Mouse (Mus musculus): ENCODE results near the gene Ttll6. TPM values are rescaled to one million over a fixed set of nuclear protein-coding genes. Genes with fewer than 3 reads are reported as not detected.

Gene Ttll6
- polyA plus RNA-seq (2014; fragmentation: Illumina TruSeq; extraction: RNeasy Lipid Tissue Mini Kit (QIAGEN cat#74804)) = not detected

GRCm38 (mm10) chr11:96133239-96133865, at the start of gene Ttll6:
Gene Ttll6, plus strand, starts transcription at chr11:96133786.

GRCm38 (mm10) chr11:96111751-96112150, 21.8 kb upstream of the Ttll6 start, which contains the start of gene Calcoco2:
Gene Calcoco2, minus strand, starts transcription at chr11:96111964.

GRCm38 (mm10) chr11:96193521-96194400, 60.2 kb downstream of the Ttll6 start, which contains the start of gene Hoxb13:
Gene Hoxb13, plus strand, starts transcription at chr11:96194316.

Other genes starting within 250 kb of the Ttll6 start
- 0.43 TPM for gene B4galnt2, start 218.9 kb upstream of the Ttll6 start, polyA plus RNA-seq (2014; fragmentation: Illumina TruSeq; extraction: RNeasy Lipid Tissue Mini Kit (QIAGEN cat#74804))
- gene Igf2bp1, start 127.8 kb upstream of the Ttll6 start, polyA plus RNA-seq (2014; fragmentation: Illumina TruSeq; extraction: RNeasy Lipid Tissue Mini Kit (QIAGEN cat#74804)) = not detected
- gene Gip, start 109.2 kb upstream of the Ttll6 start, polyA plus RNA-seq (2014; fragmentation: Illumina TruSeq; extraction: RNeasy Lipid Tissue Mini Kit (QIAGEN cat#74804)) = not detected
- gene Snf8, start 98.9 kb upstream of the Ttll6 start, polyA plus RNA-seq (2014; fragmentation: Illumina TruSeq; extraction: RNeasy Lipid Tissue Mini Kit (QIAGEN cat#74804)) = 9.0 TPM
- 26.7 TPM for gene Ube2z, start 68.4 kb upstream of the Ttll6 start, polyA plus RNA-seq (2014; fragmentation: Illumina TruSeq; extraction: RNeasy Lipid Tissue Mini Kit (QIAGEN cat#74804))
- 4.8 TPM for gene Atp5g1, start 58.1 kb upstream of the Ttll6 start, polyA plus RNA-seq (2014; fragmentation: Illumina TruSeq; extraction: RNeasy Lipid Tissue Mini Kit (QIAGEN cat#74804))
- gene Calcoco2, start 21.8 kb upstream of the Ttll6 start, polyA plus RNA-seq (2014; fragmentation: Illumina TruSeq; extraction: RNeasy Lipid Tissue Mini Kit (QIAGEN cat#74804)) = 0.57 TPM
- not detected for gene Hoxb13, start 60.5 kb downstream of the Ttll6 start, polyA plus RNA-seq (2014; fragmentation: Illumina TruSeq; extraction: RNeasy Lipid Tissue Mini Kit (QIAGEN cat#74804))
- gene Hoxb9, start 137.7 kb downstream of the Ttll6 start, polyA plus RNA-seq (2014; fragmentation: Illumina TruSeq; extraction: RNeasy Lipid Tissue Mini Kit (QIAGEN cat#74804)) = 5.0 TPM
- 0.77 TPM for gene Hoxb8, start 148.1 kb downstream of the Ttll6 start, polyA plus RNA-seq (2014; fragmentation: Illumina TruSeq; extraction: RNeasy Lipid Tissue Mini Kit (QIAGEN cat#74804))
- gene Hoxb7, start 152.8 kb downstream of the Ttll6 start, polyA plus RNA-seq (2014; fragmentation: Illumina TruSeq; extraction: RNeasy Lipid Tissue Mini Kit (QIAGEN cat#74804)) = 13.3 TPM
- 1.7 TPM for gene Hoxb6, start 158.7 kb downstream of the Ttll6 start, polyA plus RNA-seq (2014; fragmentation: Illumina TruSeq; extraction: RNeasy Lipid Tissue Mini Kit (QIAGEN cat#74804))
- 1.2 TPM for gene Hoxb5, start 169.6 kb downstream of the Ttll6 start, polyA plus RNA-seq (2014; fragmentation: Illumina TruSeq; extraction: RNeasy Lipid Tissue Mini Kit (QIAGEN cat#74804))
- 3.1 TPM for gene Hoxb4, start 184.5 kb downstream of the Ttll6 start, polyA plus RNA-seq (2014; fragmentation: Illumina TruSeq; extraction: RNeasy Lipid Tissue Mini Kit (QIAGEN cat#74804))
- 5.7 TPM for gene Hoxb3, start 189.5 kb downstream of the Ttll6 start, polyA plus RNA-seq (2014; fragmentation: Illumina TruSeq; extraction: RNeasy Lipid Tissue Mini Kit (QIAGEN cat#74804))
- 4.2 TPM for gene Hoxb2, start 216.7 kb downstream of the Ttll6 start, polyA plus RNA-seq (2014; fragmentation: Illumina TruSeq; extraction: RNeasy Lipid Tissue Mini Kit (QIAGEN cat#74804))
- not detected for gene Hoxb1, start 232.0 kb downstream of the Ttll6 start, polyA plus RNA-seq (2014; fragmentation: Illumina TruSeq; extraction: RNeasy Lipid Tissue Mini Kit (QIAGEN cat#74804))

Data from ovary, adult 10 weeks (tissue).